Mouse (Mus musculus): ENCODE results near the gene Art3. TPM values are rescaled to one million over a fixed set of nuclear protein-coding genes. Genes with fewer than 3 reads are reported as not detected.

The Art3 gene
- polyA plus RNA-seq, 1 experiment, result 263 TPM

DNA sequence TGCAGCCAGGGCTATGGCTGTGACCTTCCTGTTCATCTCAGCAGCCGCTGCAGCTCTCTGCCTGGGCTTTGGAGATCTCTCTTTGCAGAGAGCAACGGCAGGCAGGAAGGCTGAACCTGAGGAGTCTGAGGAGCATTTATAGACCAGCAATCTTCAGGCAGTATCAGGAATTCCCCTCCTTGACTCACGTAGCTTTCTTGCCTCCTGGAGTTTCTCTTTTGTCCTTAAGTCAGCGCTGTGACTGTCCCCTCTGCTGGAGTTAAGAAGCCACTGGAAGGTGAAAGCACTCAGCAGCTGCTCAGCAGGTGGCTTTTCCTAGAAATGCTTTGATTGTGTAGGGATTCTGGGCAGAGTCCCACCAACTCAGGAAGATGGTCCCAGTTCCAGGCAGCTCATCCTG is 31.6 kb downstream of the Art3 start:
- Histone ChIP-seq H3K27ac (ENCODE audit: control insufficient read depth, insufficient read depth, low read depth, low read length) (no peak overlapping the region), H3K27me3 (ENCODE audit: control insufficient read depth, insufficient read depth, low read length) (no peaks in the 10 kb centered on the region), H3K36me3 (ENCODE audit: control insufficient read depth, insufficient read depth, low read length) (no peaks in the 10 kb centered on the region; the same call in 1 of the 2 replicates), H3K4me1 (ENCODE audit: control insufficient read depth, insufficient read depth, low read length) (no peaks in the 10 kb centered on the region), H3K4me3 (ENCODE audit: control insufficient read depth, low read depth, low read length) (no peak overlapping the region)
- TF ChIP-seq POLR2A (IDR thresholded peaks at IDR 0.05; ENCODE audit: control insufficient read depth, low read depth, low read length) (no peak), CTCF (IDR thresholded peaks at IDR 0.05; ENCODE audit: control insufficient read depth, insufficient read depth, insufficient replicate concordance, low read depth, low read length) (no peak)

GRCm38 (mm10) chr5:92364011-92364410 is 32.4 kb downstream of the Art3 start:
- TF ChIP-seq CTCF (IDR thresholded peaks at IDR 0.05; ENCODE audit: control insufficient read depth, insufficient read depth, insufficient replicate concordance, low read depth, low read length) (no peak), POLR2A (IDR thresholded peaks at IDR 0.05; ENCODE audit: control insufficient read depth, low read depth, low read length) (no peak)
- Histone ChIP-seq H3K4me3 (ENCODE audit: control insufficient read depth, low read depth, low read length) (no peak overlapping the region), H3K36me3 (ENCODE audit: control insufficient read depth, insufficient read depth, low read length) (no peaks in the 10 kb centered on the region; the same call in 1 of the 2 replicates), H3K27ac (ENCODE audit: control insufficient read depth, insufficient read depth, low read depth, low read length) (no peak overlapping the region), H3K4me1 (ENCODE audit: control insufficient read depth, insufficient read depth, low read length) (no peaks in the 10 kb centered on the region), H3K27me3 (ENCODE audit: control insufficient read depth, insufficient read depth, low read length) (no peaks in the 10 kb centered on the region)

- Histone ChIP-seq H3K27me3 (ENCODE audit: control insufficient read depth, insufficient read depth, low read length) (no peaks in the 10 kb centered on the region), H3K36me3 (ENCODE audit: control insufficient read depth, insufficient read depth, low read length) (no peaks in the 10 kb centered on the region; the same call in 1 of the 2 replicates)
Observed at GRCm38 (mm10) chr5:92365146-92365705, 33.6 kb downstream of the Art3 start.

DNA sequence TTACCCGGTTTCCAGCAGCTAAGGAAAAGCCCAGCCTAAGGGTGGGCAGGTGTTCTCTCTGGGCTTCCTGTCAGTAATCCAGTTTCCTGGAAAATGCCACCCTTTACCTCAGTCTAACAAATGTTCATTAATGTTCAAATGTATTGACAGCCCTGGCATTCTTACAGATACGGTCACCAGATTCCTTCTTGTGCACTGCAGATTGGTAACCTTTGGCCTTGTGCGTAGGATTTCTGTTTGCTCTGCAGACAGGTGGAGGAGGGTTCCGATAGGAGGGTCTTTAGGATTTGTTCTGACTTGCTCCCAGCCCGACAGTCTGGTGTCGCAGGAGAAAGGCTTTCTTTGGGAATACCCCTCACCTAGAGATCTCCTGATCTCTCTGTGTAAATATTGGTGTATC is 34.9 kb downstream of the Art3 start:
- H3K36me3 ChIP-seq (ENCODE audit: control insufficient read depth, insufficient read depth, low read length), result no peaks in the 10 kb centered on the region
- no peaks in the 10 kb centered on the region for H3K27me3 ChIP-seq (ENCODE audit: control insufficient read depth, insufficient read depth, low read length)
- no peak overlapping the region for H3K27ac ChIP-seq (ENCODE audit: control insufficient read depth, insufficient read depth, low read depth, low read length)
- TF ChIP-seq CTCF (IDR thresholded peaks at IDR 0.05; ENCODE audit: control insufficient read depth, insufficient read depth, insufficient replicate concordance, low read depth, low read length) (no peak), POLR2A (IDR thresholded peaks at IDR 0.05; ENCODE audit: control insufficient read depth, low read depth, low read length) (no peak)
- no peaks in the 10 kb centered on the region for H3K4me1 ChIP-seq (ENCODE audit: control insufficient read depth, insufficient read depth, low read length)
- no peak overlapping the region for H3K4me3 ChIP-seq (ENCODE audit: control insufficient read depth, low read depth, low read length)

More at GRCm38 (mm10) chr5:92365146-92365705, 33.6 kb downstream of the Art3 start:
- H3K4me1 ChIP-seq (ENCODE audit: control insufficient read depth, insufficient read depth, low read length), result no peaks in the 10 kb centered on the region
- TF ChIP-seq CTCF (IDR thresholded peaks at IDR 0.05; ENCODE audit: control insufficient read depth, insufficient read depth, insufficient replicate concordance, low read depth, low read length) (no peak), POLR2A (IDR thresholded peaks at IDR 0.05; ENCODE audit: control insufficient read depth, low read depth, low read length) (no peak)
- no peak overlapping the region for H3K27ac ChIP-seq (ENCODE audit: control insufficient read depth, insufficient read depth, low read depth, low read length)
- H3K4me3 ChIP-seq (ENCODE audit: control insufficient read depth, low read depth, low read length), result no peak overlapping the region

- Histone ChIP-seq H3K4me1 (ENCODE audit: control insufficient read depth, insufficient read depth, low read length) (no peaks in the 10 kb centered on the region), H3K4me3 (ENCODE audit: control insufficient read depth, low read depth, low read length) (no peak overlapping the region), H3K27me3 (ENCODE audit: control insufficient read depth, insufficient read depth, low read length) (no peaks in the 10 kb centered on the region), H3K36me3 (ENCODE audit: control insufficient read depth, insufficient read depth, low read length) (no peaks in the 10 kb centered on the region), H3K27ac (ENCODE audit: control insufficient read depth, insufficient read depth, low read depth, low read length) (no peak overlapping the region)
- TF ChIP-seq POLR2A (IDR thresholded peaks at IDR 0.05; ENCODE audit: control insufficient read depth, low read depth, low read length), result no peak
- TF ChIP-seq CTCF (IDR thresholded peaks at IDR 0.05; ENCODE audit: control insufficient read depth, insufficient read depth, insufficient replicate concordance, low read depth, low read length), result no peak
Observed at GRCm38 (mm10) chr5:92368392-92368791, 36.8 kb downstream of the Art3 start.

DNA sequence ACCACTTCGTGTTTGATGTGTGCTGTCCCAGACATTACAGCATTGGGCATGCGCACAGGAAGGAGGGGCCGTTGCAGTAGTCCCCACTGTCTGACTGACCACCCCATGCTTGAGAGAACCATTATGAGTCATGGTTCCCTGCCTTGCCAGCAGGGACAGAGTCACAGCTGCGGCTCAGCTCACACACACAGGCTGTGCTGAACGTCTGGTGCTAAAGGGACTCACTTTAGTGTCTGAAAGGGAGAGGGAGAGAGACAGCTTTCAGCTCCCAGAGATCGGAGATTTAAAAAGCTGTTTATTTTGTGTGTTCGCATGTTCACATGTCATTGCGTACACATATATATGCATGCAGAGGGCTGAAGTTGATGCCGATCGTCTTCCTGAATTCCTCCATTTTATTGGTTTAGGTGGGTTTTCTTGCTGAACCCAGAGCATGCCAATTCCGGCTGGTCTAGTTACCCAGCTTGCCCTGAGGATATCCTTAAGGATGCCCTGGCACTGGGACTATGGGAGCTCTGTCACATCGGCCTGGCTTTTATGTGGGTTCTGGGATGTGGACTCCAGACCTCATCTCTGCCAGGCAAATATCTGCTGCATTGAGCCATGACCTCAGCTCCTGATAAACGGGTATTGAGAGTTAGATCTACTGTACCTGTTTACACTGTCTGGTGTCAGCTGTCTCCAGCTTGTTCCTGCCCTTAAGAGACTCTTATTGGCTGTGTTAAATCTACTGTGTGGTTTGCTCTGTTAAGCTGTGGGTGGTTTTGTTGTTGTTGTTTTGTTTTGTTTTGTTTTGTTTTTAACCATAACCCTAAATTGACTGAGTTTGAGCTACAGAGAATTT is 37.7 kb downstream of the Art3 start:
- Histone ChIP-seq H3K27ac (ENCODE audit: control insufficient read depth, insufficient read depth, low read depth, low read length) (no peak overlapping the region), H3K4me1 (ENCODE audit: control insufficient read depth, insufficient read depth, low read length) (no peaks in the 10 kb centered on the region), H3K27me3 (ENCODE audit: control insufficient read depth, insufficient read depth, low read length) (no peaks in the 10 kb centered on the region), H3K4me3 (ENCODE audit: control insufficient read depth, low read depth, low read length) (no peak overlapping the region), H3K36me3 (ENCODE audit: control insufficient read depth, insufficient read depth, low read length) (no peaks in the 10 kb centered on the region)
- TF ChIP-seq CTCF (IDR thresholded peaks at IDR 0.05; ENCODE audit: control insufficient read depth, insufficient read depth, insufficient replicate concordance, low read depth, low read length), result no peak
- no peak for TF ChIP-seq POLR2A (IDR thresholded peaks at IDR 0.05; ENCODE audit: control insufficient read depth, low read depth, low read length)

DNA sequence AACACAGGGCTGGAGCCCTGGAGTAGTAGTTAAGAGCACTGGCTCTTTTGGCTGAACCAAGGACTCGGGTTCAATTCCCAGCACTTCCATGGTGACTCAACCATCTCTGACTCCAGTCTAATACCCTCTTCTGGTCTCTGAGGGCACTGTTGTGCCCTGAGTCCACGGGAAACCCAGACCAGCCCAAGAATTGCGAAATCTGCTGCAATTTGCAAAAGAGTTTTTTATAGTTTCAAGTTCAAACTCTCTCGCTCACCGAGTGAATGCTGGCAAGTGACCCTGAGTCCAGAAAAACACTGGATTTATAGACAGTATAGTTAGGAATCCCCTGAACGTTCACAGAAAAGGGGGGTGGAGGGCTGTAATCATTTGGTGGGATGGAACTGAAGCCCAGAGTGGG is 38.8 kb downstream of the Art3 start:
- peaks cover under 1% of the 10 kb centered on the region for H3K4me1 ChIP-seq (ENCODE audit: control insufficient read depth, insufficient read depth, low read length)
- H3K36me3 ChIP-seq (ENCODE audit: control insufficient read depth, insufficient read depth, low read length), result no peaks in the 10 kb centered on the region
- H3K4me3 ChIP-seq (ENCODE audit: control insufficient read depth, low read depth, low read length), result no peak overlapping the region
- no peak for TF ChIP-seq CTCF (IDR thresholded peaks at IDR 0.05; ENCODE audit: control insufficient read depth, insufficient read depth, insufficient replicate concordance, low read depth, low read length)
- TF ChIP-seq POLR2A (IDR thresholded peaks at IDR 0.05; ENCODE audit: control insufficient read depth, low read depth, low read length), result no peak
- H3K27me3 ChIP-seq (ENCODE audit: control insufficient read depth, insufficient read depth, low read length), result no peaks in the 10 kb centered on the region
- H3K27ac ChIP-seq (ENCODE audit: control insufficient read depth, insufficient read depth, low read depth, low read length), result no peak overlapping the region

Measured in testis, adult 2 months (tissue).